Mouse (Mus musculus) splenic B cell, adult 2 months (primary cell): ENCODE results near the gene Lpcat1.

Experiments
- DNase-seq: peaks from one replicate; pipeline ENCODE4 v3.0.0-alpha.2; 2011; ENCODE audit warnings: low read depth, low spot score
- H3K27me3 ChIP-seq: 2 replicates; pipeline ENCODE4 v1.6.1; 2012; ENCODE audit warnings: mild to moderate bottlenecking, low read length, moderate library complexity, mixed read lengths; ENCODE audit not compliant: control insufficient read depth, poor library complexity, insufficient read depth, severe bottlenecking
- H3K36me3 ChIP-seq: 2 replicates; pipeline ENCODE4 v1.6.1; 2012; ENCODE audit warnings: mild to moderate bottlenecking, low read length, moderate library complexity, mixed read lengths; ENCODE audit not compliant: control insufficient read depth, poor library complexity, insufficient read depth, severe bottlenecking

Lpcat1 gene

GRCm38 (mm10) chr13:73459189-73459850 lies 7.7 kb upstream of the Lpcat1 start:
- Histone ChIP-seq H3K36me3 (no peaks in the 10 kb centered on the region), H3K27me3 (no peaks in the 10 kb centered on the region)
- DNase-seq: peak; percentile 64

DNA sequence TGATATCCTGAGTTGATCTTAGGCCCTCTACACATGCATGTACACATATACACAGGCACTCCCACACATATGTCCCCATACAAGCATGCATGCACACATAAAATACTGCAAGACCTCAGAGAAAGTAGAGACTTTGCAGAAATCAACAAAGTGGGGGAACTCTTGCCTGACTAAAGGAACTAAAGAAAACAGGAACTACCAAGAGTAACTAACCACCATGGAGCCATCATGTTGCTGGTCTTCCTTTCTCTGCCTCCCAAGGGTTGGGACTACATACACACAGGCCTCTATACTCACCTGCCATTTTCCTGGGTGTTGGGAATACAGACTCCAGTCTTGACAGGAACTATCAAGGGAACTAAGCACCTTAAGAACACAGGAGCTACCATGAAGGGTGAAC lies 5.4 kb upstream of the Lpcat1 start:
- no peaks in the 10 kb centered on the region for H3K27me3 ChIP-seq
- DNase-seq: peak; percentile 48
- no peaks in the 10 kb centered on the region for H3K36me3 ChIP-seq

- Histone ChIP-seq H3K27me3 (no peaks in the 10 kb centered on the region), H3K36me3 (no peaks in the 10 kb centered on the region)
- peak; percentile 62 for DNase-seq
Observed at GRCm38 (mm10) chr13:73465156-73465555, 1.8 kb upstream of the Lpcat1 start.

DNA sequence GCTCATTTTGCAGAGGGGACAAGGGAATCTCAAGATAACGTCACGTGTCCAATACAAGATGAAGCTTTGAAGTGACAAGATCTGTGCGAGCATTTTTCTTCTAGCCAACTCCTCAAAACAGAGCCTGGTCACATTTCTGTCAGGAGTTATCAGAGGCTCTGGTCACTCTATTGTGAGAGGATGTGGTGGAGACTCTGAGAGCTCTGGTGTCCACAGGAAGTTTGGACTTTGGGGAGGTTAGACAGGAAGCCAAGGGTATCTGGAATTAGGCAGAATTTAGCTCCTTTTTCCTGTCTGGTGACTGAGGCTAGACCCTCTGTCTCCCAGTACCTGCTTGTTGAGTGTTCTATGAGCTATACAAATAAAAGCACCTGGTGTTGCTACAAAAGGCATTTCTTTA lies 586 bp upstream of the Lpcat1 start:
- no peaks in the 10 kb centered on the region for H3K36me3 ChIP-seq
- no peaks in the 10 kb centered on the region for H3K27me3 ChIP-seq
- no peak for DNase-seq

- Histone ChIP-seq H3K27me3 (no peaks in the 10 kb centered on the region), H3K36me3 (no peaks in the 10 kb centered on the region)
- DNase-seq: peak; percentile 27
Observed at GRCm38 (mm10) chr13:73467421-73468237, 632 bp downstream of the Lpcat1 start.

- Histone ChIP-seq H3K27me3 (no peaks in the 10 kb centered on the region), H3K36me3 (no peaks in the 10 kb centered on the region)
- DNase-seq: no peak
Observed at GRCm38 (mm10) chr13:73468834-73469233, 1.8 kb downstream of the Lpcat1 start.

GRCm38 (mm10) chr13:73469257-73469967 lies 2.4 kb downstream of the Lpcat1 start:
- peak; percentile 73 for DNase-seq
- Histone ChIP-seq H3K36me3 (no peaks in the 10 kb centered on the region), H3K27me3 (no peaks in the 10 kb centered on the region)

DNA sequence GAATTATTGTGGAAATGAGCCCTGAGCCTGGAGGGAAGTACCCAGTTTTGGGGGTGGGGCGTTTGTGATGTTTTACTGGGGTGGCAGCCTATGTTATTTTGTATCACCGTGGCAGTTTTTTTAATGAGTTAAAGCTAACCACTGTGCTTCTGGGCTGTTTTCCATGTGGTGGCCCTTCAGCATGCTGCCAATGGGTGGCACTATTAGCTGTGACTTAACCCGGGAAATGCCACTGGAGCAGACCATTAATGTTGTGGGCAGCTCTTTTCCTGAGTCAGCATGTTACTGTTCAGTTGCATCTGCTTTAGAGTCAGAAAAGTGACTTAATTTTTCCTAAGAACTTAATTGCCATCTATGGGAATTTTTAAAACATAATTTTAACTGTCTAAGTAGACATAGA lies 5.5 kb downstream of the Lpcat1 start:
- no peaks in the 10 kb centered on the region for H3K36me3 ChIP-seq
- DNase-seq: peak; percentile 25
- H3K27me3 ChIP-seq: no peaks in the 10 kb centered on the region

DNA sequence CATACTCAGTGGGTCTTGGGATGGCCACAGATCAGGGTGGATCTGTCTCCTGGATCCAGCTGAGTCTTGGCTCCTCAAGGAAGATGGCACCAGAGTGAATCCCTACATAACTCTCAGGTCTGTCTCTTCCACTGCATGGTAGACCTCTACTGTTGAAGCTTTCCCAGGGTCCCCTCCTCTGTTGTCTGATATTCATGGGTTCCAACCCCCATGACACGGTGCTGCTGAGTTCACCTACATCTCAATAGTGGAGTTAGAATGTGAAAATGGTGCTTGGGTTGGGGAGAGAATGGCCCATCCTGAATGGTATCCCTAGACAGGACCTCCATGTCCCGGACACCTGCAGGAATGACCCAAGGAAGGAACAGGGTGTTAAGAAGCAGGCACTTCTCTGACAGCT lies 6.7 kb downstream of the Lpcat1 start:
- H3K36me3 ChIP-seq: no peaks in the 10 kb centered on the region
- DNase-seq: no peak
- H3K27me3 ChIP-seq: no peaks in the 10 kb centered on the region

GRCm38 (mm10) chr13:73474163-73474562 lies 7.2 kb downstream of the Lpcat1 start:
- no peaks in the 10 kb centered on the region for H3K36me3 ChIP-seq
- no peak for DNase-seq
- H3K27me3 ChIP-seq: no peaks in the 10 kb centered on the region

DNA sequence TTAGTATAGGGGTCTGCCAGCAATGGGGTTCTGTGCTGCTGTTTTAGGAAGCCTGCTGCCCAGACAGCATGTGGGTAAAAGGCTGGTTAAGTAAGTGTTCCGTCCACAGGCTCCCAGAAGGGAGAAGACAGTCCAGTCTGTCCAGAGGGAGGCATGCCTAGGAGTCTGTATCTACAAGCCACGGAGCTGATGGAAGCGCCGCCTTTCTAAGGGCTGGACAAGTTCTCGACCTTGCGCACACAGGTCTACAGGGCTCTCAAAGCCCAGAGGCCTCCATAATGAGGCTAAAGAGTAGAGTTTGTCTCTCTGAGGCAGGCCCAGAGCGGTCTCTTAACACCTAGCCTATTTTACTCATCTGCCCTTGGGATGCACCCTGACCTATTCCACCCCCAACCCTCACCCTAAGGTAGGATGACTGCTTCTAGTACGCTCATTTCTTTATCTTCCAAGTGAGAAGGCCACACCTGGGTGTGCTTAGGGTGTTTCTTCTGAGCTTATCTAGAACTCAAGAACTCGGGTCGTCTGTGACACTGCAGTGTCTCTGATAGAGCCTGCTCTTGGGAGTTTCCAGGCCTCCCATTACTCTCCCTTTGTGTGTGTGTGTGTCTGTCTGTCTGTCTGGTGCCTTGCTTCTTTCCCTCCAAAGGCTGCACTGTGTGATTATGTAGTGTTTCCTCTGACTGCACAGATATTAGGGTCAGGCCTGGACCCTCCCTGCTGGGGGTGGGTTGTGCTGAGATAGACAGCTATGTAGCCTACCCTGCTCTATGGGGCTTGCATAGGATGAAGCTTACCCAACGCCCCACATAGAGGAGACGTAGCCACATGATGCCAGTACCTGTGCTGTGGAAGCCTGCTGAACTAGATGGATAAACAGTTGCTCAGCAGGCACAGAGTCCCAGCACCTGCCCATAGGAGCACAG lies 8.3 kb downstream of the Lpcat1 start:
- no peaks in the 10 kb centered on the region for H3K27me3 ChIP-seq
- DNase-seq: no peak
- no peaks in the 10 kb centered on the region for H3K36me3 ChIP-seq

- no peak for DNase-seq
- H3K27me3 ChIP-seq: no peaks in the 10 kb centered on the region
- H3K36me3 ChIP-seq: no peaks in the 10 kb centered on the region
Observed at GRCm38 (mm10) chr13:73476259-73476658, 9.3 kb downstream of the Lpcat1 start.

- DNase-seq: no peak
- Histone ChIP-seq H3K36me3 (no peaks in the 10 kb centered on the region), H3K27me3 (no peaks in the 10 kb centered on the region)
Observed at GRCm38 (mm10) chr13:73476796-73477195, 9.8 kb downstream of the Lpcat1 start.

GRCm38 (mm10) chr13:73477841-73478240 lies 10.8 kb downstream of the Lpcat1 start:
- Histone ChIP-seq H3K27me3 (no peaks in the 10 kb centered on the region), H3K36me3 (no peaks in the 10 kb centered on the region)
- no peak for DNase-seq
